Mouse (Mus musculus): Measurements from ENCODE around the gene Hist1h4a.
"Not testable (repeated sequence)": the region's sequence is repeated elsewhere in the genome, so short reads cannot be mapped to it uniquely, and the experiment has no call there.

GRCm38 (mm10) chr13:23769613-23770012 lies 8.6 kb upstream of the Hist1h4a start, which contains the start of gene Trim38:
- not testable (repeated sequence) for TF ChIP-seq CTCF, EP300 (IDR thresholded peaks at IDR 0.05; ENCODE audit: low read depth)
